Mouse (Mus musculus) lung, adult 2 months (tissue): ENCODE results near the gene Sdhc.
"Not testable (repeated sequence)": the region's sequence is repeated elsewhere in the genome, so short reads cannot be mapped to it uniquely, and the experiment has no call there.

Experiments
- CTCF ChIP-seq: fragments of 200-500 bp; IDR thresholded peaks from 2 replicates; pipeline ENCODE4 v1.5.1; 2011; ENCODE audit warnings: mild to moderate bottlenecking, low read length, control low read depth; ENCODE audit not compliant: insufficient read depth
- POLR2A ChIP-seq: fragments of 200-500 bp; IDR thresholded peaks from 2 replicates; pipeline ENCODE4 v1.6.1; 2011; ENCODE audit warnings: low read depth, mild to moderate bottlenecking, control low read depth, low read length, borderline replicate concordance; ENCODE audit errors: extremely low read depth

DNA sequence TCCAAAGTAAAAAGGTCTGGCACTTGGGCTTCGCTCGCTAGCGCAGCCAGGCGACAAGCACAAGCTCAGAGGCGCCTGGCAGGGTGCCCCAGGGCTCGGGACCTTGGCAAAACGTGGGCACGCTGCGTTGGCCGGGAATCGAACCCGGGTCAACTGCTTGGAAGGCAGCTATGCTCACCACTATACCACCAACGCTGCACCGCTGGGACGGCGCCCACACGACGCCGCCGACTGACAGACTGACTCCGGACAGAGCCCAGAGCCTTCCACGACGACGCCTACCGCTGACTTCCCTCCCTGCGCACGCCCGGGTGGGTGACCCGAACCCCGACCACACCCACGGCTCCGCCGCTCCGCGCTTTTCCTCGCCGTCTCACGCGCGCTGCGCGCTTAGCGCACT lies 70.6 kb downstream of the Sdhc start:
- not testable (repeated sequence) for TF ChIP-seq CTCF, POLR2A
